Mouse (Mus musculus) ES-Bruce4 (cell line): Measurements from ENCODE around the gene Gatb.

Experiments used
- CTCF ChIP-seq: IDR thresholded peaks from one replicate; pipeline ENCODE4 v1.8.1; 2011; ENCODE audit warnings: low read depth, low read length
- EP300 ChIP-seq: IDR thresholded peaks from 2 replicates; pipeline ENCODE4 v1.6.1; 2011; ENCODE audit warnings: low read depth, low read length; ENCODE audit not compliant: insufficient read depth
- POLR2A ChIP-seq: IDR thresholded peaks from one replicate; pipeline ENCODE4 v1.8.1; 2011; ENCODE audit warnings: low read length; ENCODE audit not compliant: insufficient read depth

DNA sequence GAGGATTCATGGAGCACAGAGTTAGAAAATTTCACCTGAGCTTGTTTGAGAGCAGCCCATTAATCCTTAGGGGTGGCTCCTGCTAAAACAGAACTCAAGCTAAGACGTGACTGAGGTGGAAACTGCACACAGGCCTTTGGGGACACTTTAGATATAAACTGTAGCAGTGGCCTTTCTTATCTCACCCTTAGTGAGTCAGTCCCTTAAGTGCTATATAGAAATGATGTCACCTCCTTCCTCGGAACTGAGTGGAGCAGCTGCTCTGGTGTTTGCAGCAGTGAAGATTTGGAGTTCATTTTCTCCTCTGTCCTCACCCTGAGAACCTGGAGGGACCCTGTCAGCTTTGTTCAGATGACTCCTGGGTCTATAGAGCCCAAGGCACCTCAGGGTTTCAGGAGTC lies 14.8 kb downstream of the Gatb start:
- TF ChIP-seq EP300 (no peak), POLR2A (no peak), CTCF (no peak)
